Mouse (Mus musculus): ENCODE measurements around the gene Lrrc56. TPM values are rescaled to one million over a fixed set of nuclear protein-coding genes. Genes with fewer than 3 reads are reported as not detected.
"Not testable (repeated sequence)": the region's sequence is repeated elsewhere in the genome, so short reads cannot be mapped to it uniquely, and the experiment has no call there.

Gene Lrrc56
- total and polyA plus RNA-seq, 2 experiments from 2014 or later = 10.2 to 11.7 TPM

GRCm38 (mm10) chr7:141229702-141230101 is 35.7 kb downstream of the Lrrc56 start:
- Histone ChIP-seq H3K4me1 (ENCODE audit: insufficient read depth) (peaks cover 12% of the 10 kb centered on the region), H3K36me3 (ENCODE audit: insufficient read depth) (peaks cover 39% of the 10 kb centered on the region), H3K4me3 (ENCODE audit: low read depth, low read length) (peak overlapping the region; percentile 95), H3K4me2 (ENCODE audit: low read depth) (peak overlapping the region; percentile 62), H3K9ac (peak overlapping the region; percentile 93), H3K27ac (ENCODE audit: low read depth, low read length) (no peak overlapping the region), H3K9me3 (ENCODE audit: low read length) (no peaks in the 10 kb centered on the region), H3K27me3 (ENCODE audit: insufficient read depth, low read length) (no peaks in the 10 kb centered on the region)
- ATAC-seq (no peak), DNase-seq (no peak)
- 70% methylated on average over 6 of the region's 6 CpGs for WGBS
- no peak for TF ChIP-seq CTCF (IDR thresholded peaks at IDR 0.05; ENCODE audit: low read depth)

- Histone ChIP-seq H3K27me3 (ENCODE audit: insufficient read depth, low read length) (no peaks in the 10 kb centered on the region), H3K27ac (ENCODE audit: low read depth, low read length) (no peak overlapping the region), H3K9ac (no peak overlapping the region), H3K4me2 (ENCODE audit: low read depth) (no peak overlapping the region), H3K4me1 (ENCODE audit: insufficient read depth) (peaks cover 12% of the 10 kb centered on the region), H3K9me3 (ENCODE audit: low read length) (no peaks in the 10 kb centered on the region), H3K4me3 (ENCODE audit: low read depth, low read length) (no peak overlapping the region), H3K36me3 (ENCODE audit: insufficient read depth) (peaks cover 48% of the 10 kb centered on the region)
- ATAC-seq (no peak), DNase-seq (no peak)
- no peak for TF ChIP-seq CTCF (IDR thresholded peaks at IDR 0.05; ENCODE audit: low read depth)
- WGBS = 92% methylated on average over 4 of the region's 4 CpGs
Measured at GRCm38 (mm10) chr7:141230570-141230969, 36.6 kb downstream of the Lrrc56 start.

- Histone ChIP-seq H3K4me2 (ENCODE audit: low read depth) (no peak overlapping the region), H3K27me3 (ENCODE audit: insufficient read depth, low read length) (no peaks in the 10 kb centered on the region), H3K36me3 (ENCODE audit: insufficient read depth) (peaks cover 53% of the 10 kb centered on the region), H3K9ac (no peak overlapping the region), H3K27ac (ENCODE audit: low read depth, low read length) (no peak overlapping the region), H3K4me3 (ENCODE audit: low read depth, low read length) (no peak overlapping the region), H3K9me3 (ENCODE audit: low read length) (no peaks in the 10 kb centered on the region), H3K4me1 (ENCODE audit: insufficient read depth) (peaks cover 12% of the 10 kb centered on the region)
- DNase-seq = no peak
- no peak for TF ChIP-seq CTCF (IDR thresholded peaks at IDR 0.05; ENCODE audit: low read depth)
- WGBS = 91% methylated on average over 3 of the region's 3 CpGs
- no peak for ATAC-seq
Measured at GRCm38 (mm10) chr7:141231111-141231510, 37.2 kb downstream of the Lrrc56 start.

- Histone ChIP-seq H3K4me3 (ENCODE audit: low read depth, low read length) (no peak overlapping the region), H3K27me3 (ENCODE audit: insufficient read depth, low read length) (no peaks in the 10 kb centered on the region), H3K4me2 (ENCODE audit: low read depth) (no peak overlapping the region), H3K9me3 (ENCODE audit: low read length) (no peaks in the 10 kb centered on the region), H3K36me3 (ENCODE audit: insufficient read depth) (peaks cover 56% of the 10 kb centered on the region), H3K9ac (no peak overlapping the region), H3K27ac (ENCODE audit: low read depth, low read length) (no peak overlapping the region), H3K4me1 (ENCODE audit: insufficient read depth) (peaks cover 12% of the 10 kb centered on the region)
- WGBS = 92% methylated on average over 9 of the region's 10 CpGs
- no peak for TF ChIP-seq CTCF (IDR thresholded peaks at IDR 0.05; ENCODE audit: low read depth)
- no peak for DNase-seq
- no peak for ATAC-seq
Measured at GRCm38 (mm10) chr7:141231551-141231950, 37.6 kb downstream of the Lrrc56 start.

- H3K9ac ChIP-seq; H3K9me3 ChIP-seq (ENCODE audit: low read length); ATAC-seq; DNase-seq; H3K4me1 ChIP-seq (ENCODE audit: insufficient read depth); H3K27ac ChIP-seq (ENCODE audit: low read depth, low read length); H3K4me2 ChIP-seq (ENCODE audit: low read depth); H3K4me3 ChIP-seq (ENCODE audit: low read depth, low read length); H3K27me3 ChIP-seq (ENCODE audit: insufficient read depth, low read length): not testable (repeated sequence)
- WGBS = 92% methylated on average over 4 of the region's 4 CpGs
- peaks cover 67% of the 10 kb centered on the region for H3K36me3 ChIP-seq (ENCODE audit: insufficient read depth)
Measured at GRCm38 (mm10) chr7:141250486-141250885, 56.5 kb downstream of the Lrrc56 start.

- no peak overlapping the region for H3K9ac ChIP-seq
- no peak overlapping the region for H3K27ac ChIP-seq (ENCODE audit: low read depth, low read length)
- H3K36me3 ChIP-seq (ENCODE audit: insufficient read depth) = peaks cover 70% of the 10 kb centered on the region
- H3K4me3 ChIP-seq (ENCODE audit: low read depth, low read length) = no peak overlapping the region
- no peak overlapping the region for H3K4me2 ChIP-seq (ENCODE audit: low read depth)
- no peaks in the 10 kb centered on the region for H3K4me1 ChIP-seq (ENCODE audit: insufficient read depth)
- ATAC-seq (no peak), DNase-seq (no peak)
- H3K27me3 ChIP-seq (ENCODE audit: insufficient read depth, low read length) = no peaks in the 10 kb centered on the region
- no peak for TF ChIP-seq CTCF (IDR thresholded peaks at IDR 0.05; ENCODE audit: low read depth)
- WGBS = 93% methylated on average over 10 of the region's 10 CpGs
- no peaks in the 10 kb centered on the region for H3K9me3 ChIP-seq (ENCODE audit: low read length)
Measured at GRCm38 (mm10) chr7:141256159-141256558, 62.2 kb downstream of the Lrrc56 start.

MicroRNAs encoded within 50 kb of the gene (microRNA counts, 519-probe panel; counts per million panel counts)
- 3,206 counts per million, percentile 28 among the panel's probes with 10 or more counts for microRNA mmu-miR-210

Small RNA genes within 50 kb of the gene (microRNA-seq; reads per million reads assigned to microRNA genes)
- gene Mir210 = 334 to 361 reads per million in 2 experiments

Other genes starting within 250 kb of the Lrrc56 start
- 0.86 TPM in 1 of 2 replicates, not detected in the other for gene Ifitm5, start 243.9 kb upstream of the Lrrc56 start, total RNA-seq (2014; rRNA removed)
- gene Ifitm5, start 243.9 kb upstream of the Lrrc56 start, polyA plus RNA-seq (2015; fragmentation: Nextera tagmentation; extraction: Ambion mirVana) = 0.28 and 0.45 TPM in 2 replicates
- not detected in 2 replicates for gene Gm45717, start 238.2 kb upstream of the Lrrc56 start, total RNA-seq (2014; rRNA removed)
- gene Gm45717, start 238.2 kb upstream of the Lrrc56 start, polyA plus RNA-seq (2015; fragmentation: Nextera tagmentation; extraction: Ambion mirVana) = not detected in 2 replicates
- 45.2 and 55.6 TPM in 2 replicates for gene Ifitm2, start 238.2 kb upstream of the Lrrc56 start, total RNA-seq (2014; rRNA removed)
- gene Ifitm2, start 238.2 kb upstream of the Lrrc56 start, polyA plus RNA-seq (2015; fragmentation: Nextera tagmentation; extraction: Ambion mirVana) = 240 and 270 TPM in 2 replicates
- gene Ifitm1, start 226.9 kb upstream of the Lrrc56 start, total RNA-seq (2014; rRNA removed) = 10.5 and 12.7 TPM in 2 replicates
- 14.5 and 19.4 TPM in 2 replicates for gene Ifitm1, start 226.9 kb upstream of the Lrrc56 start, polyA plus RNA-seq (2015; fragmentation: Nextera tagmentation; extraction: Ambion mirVana)
- gene Ifitm3, start 183.4 kb upstream of the Lrrc56 start, total RNA-seq (2014; rRNA removed) = 12.2 and 35.9 TPM in 2 replicates
- gene Ifitm3, start 183.4 kb upstream of the Lrrc56 start, polyA plus RNA-seq (2015; fragmentation: Nextera tagmentation; extraction: Ambion mirVana) = 78.8 and 81.3 TPM in 2 replicates
- 2.0 TPM in 1 of 2 replicates, not detected in the other for gene Ifitm6, start 176.2 kb upstream of the Lrrc56 start, total RNA-seq (2014; rRNA removed)
- 0.34 and 0.38 TPM in 2 replicates for gene Ifitm6, start 176.2 kb upstream of the Lrrc56 start, polyA plus RNA-seq (2015; fragmentation: Nextera tagmentation; extraction: Ambion mirVana)
- gene Gm17387, start 165.0 kb upstream of the Lrrc56 start, total RNA-seq (2014; rRNA removed) = not detected in 2 replicates
- not detected in 2 replicates for gene Gm17387, start 165.0 kb upstream of the Lrrc56 start, polyA plus RNA-seq (2015; fragmentation: Nextera tagmentation; extraction: Ambion mirVana)
- gene B4galnt4, start 133.1 kb upstream of the Lrrc56 start, total RNA-seq (2014; rRNA removed) = 126 and 163 TPM in 2 replicates
- 42.3 and 47.4 TPM in 2 replicates for gene B4galnt4, start 133.1 kb upstream of the Lrrc56 start, polyA plus RNA-seq (2015; fragmentation: Nextera tagmentation; extraction: Ambion mirVana)
- not detected in 2 replicates for gene Pkp3, start 115.9 kb upstream of the Lrrc56 start, total RNA-seq (2014; rRNA removed)
- gene Pkp3, start 115.9 kb upstream of the Lrrc56 start, polyA plus RNA-seq (2015; fragmentation: Nextera tagmentation; extraction: Ambion mirVana) = 0.08 TPM in 1 of 2 replicates, not detected in the other
- gene Sigirr, start 93.6 kb upstream of the Lrrc56 start, total RNA-seq (2014; rRNA removed) = 2.9 TPM in 2 replicates
- 2.4 and 2.7 TPM in 2 replicates for gene Sigirr, start 93.6 kb upstream of the Lrrc56 start, polyA plus RNA-seq (2015; fragmentation: Nextera tagmentation; extraction: Ambion mirVana)
- 0.08 and 0.43 TPM in 2 replicates for gene Ano9, start 76.4 kb upstream of the Lrrc56 start, total RNA-seq (2014; rRNA removed)
- 0.05 and 0.20 TPM in 2 replicates for gene Ano9, start 76.4 kb upstream of the Lrrc56 start, polyA plus RNA-seq (2015; fragmentation: Nextera tagmentation; extraction: Ambion mirVana)
- gene Ptdss2, start 71.8 kb upstream of the Lrrc56 start, total RNA-seq (2014; rRNA removed) = 24.5 and 24.9 TPM in 2 replicates
- gene Ptdss2, start 71.8 kb upstream of the Lrrc56 start, polyA plus RNA-seq (2015; fragmentation: Nextera tagmentation; extraction: Ambion mirVana) = 70.5 and 78.3 TPM in 2 replicates
- gene Rnh1, start 21.3 kb upstream of the Lrrc56 start, total RNA-seq (2014; rRNA removed) = 41.6 and 41.9 TPM in 2 replicates
- gene Rnh1, start 21.3 kb upstream of the Lrrc56 start, polyA plus RNA-seq (2015; fragmentation: Nextera tagmentation; extraction: Ambion mirVana) = 43.1 and 45.4 TPM in 2 replicates
- 103 and 149 TPM in 2 replicates for gene Hras, start 152 bp upstream of the Lrrc56 start, total RNA-seq (2014; rRNA removed)
- gene Hras, start 152 bp upstream of the Lrrc56 start, polyA plus RNA-seq (2015; fragmentation: Nextera tagmentation; extraction: Ambion mirVana) = 198 and 199 TPM in 2 replicates
- gene Lmntd2, start 19.9 kb downstream of the Lrrc56 start, total RNA-seq (2014; rRNA removed) = 0.62 TPM in 1 of 2 replicates, not detected in the other
- gene Lmntd2, start 19.9 kb downstream of the Lrrc56 start, polyA plus RNA-seq (2015; fragmentation: Nextera tagmentation; extraction: Ambion mirVana) = 0.15 and 0.33 TPM in 2 replicates
- gene Rassf7, start 21.7 kb downstream of the Lrrc56 start, total RNA-seq (2014; rRNA removed) = 13.3 and 15.8 TPM in 2 replicates
- gene Rassf7, start 21.7 kb downstream of the Lrrc56 start, polyA plus RNA-seq (2015; fragmentation: Nextera tagmentation; extraction: Ambion mirVana) = 15.6 and 19.1 TPM in 2 replicates
- gene Phrf1, start 34.6 kb downstream of the Lrrc56 start, total RNA-seq (2014; rRNA removed) = 50.2 and 53.8 TPM in 2 replicates
- 26.1 and 35.8 TPM in 2 replicates for gene Phrf1, start 34.6 kb downstream of the Lrrc56 start, polyA plus RNA-seq (2015; fragmentation: Nextera tagmentation; extraction: Ambion mirVana)
- gene Irf7, start 72.3 kb downstream of the Lrrc56 start, total RNA-seq (2014; rRNA removed) = 1.3 and 3.8 TPM in 2 replicates
- 3.4 and 3.7 TPM in 2 replicates for gene Irf7, start 72.3 kb downstream of the Lrrc56 start, polyA plus RNA-seq (2015; fragmentation: Nextera tagmentation; extraction: Ambion mirVana)
- gene Cdhr5, start 82.6 kb downstream of the Lrrc56 start, total RNA-seq (2014; rRNA removed) = not detected in 2 replicates
- not detected in 2 replicates for gene Cdhr5, start 82.6 kb downstream of the Lrrc56 start, polyA plus RNA-seq (2015; fragmentation: Nextera tagmentation; extraction: Ambion mirVana)
- not detected in 2 replicates for gene Sct, start 85.0 kb downstream of the Lrrc56 start, total RNA-seq (2014; rRNA removed)
- 2.9 and 3.9 TPM in 2 replicates for gene Sct, start 85.0 kb downstream of the Lrrc56 start, polyA plus RNA-seq (2015; fragmentation: Nextera tagmentation; extraction: Ambion mirVana)
- gene Drd4, start 97.8 kb downstream of the Lrrc56 start, total RNA-seq (2014; rRNA removed) = 0.31 and 0.38 TPM in 2 replicates
- gene Drd4, start 97.8 kb downstream of the Lrrc56 start, polyA plus RNA-seq (2015; fragmentation: Nextera tagmentation; extraction: Ambion mirVana) = 0.90 and 0.98 TPM in 2 replicates
- 238 and 239 TPM in 2 replicates for gene Deaf1, start 133.5 kb downstream of the Lrrc56 start, total RNA-seq (2014; rRNA removed)
- 282 and 289 TPM in 2 replicates for gene Deaf1, start 133.5 kb downstream of the Lrrc56 start, polyA plus RNA-seq (2015; fragmentation: Nextera tagmentation; extraction: Ambion mirVana)
- gene Tmem80, start 133.6 kb downstream of the Lrrc56 start, total RNA-seq (2014; rRNA removed) = 25.2 and 33.2 TPM in 2 replicates
- gene Tmem80, start 133.6 kb downstream of the Lrrc56 start, polyA plus RNA-seq (2015; fragmentation: Nextera tagmentation; extraction: Ambion mirVana) = 32.9 and 34.7 TPM in 2 replicates
- 1.0 and 1.1 TPM in 2 replicates for gene Eps8l2, start 144.7 kb downstream of the Lrrc56 start, total RNA-seq (2014; rRNA removed)
- 0.74 and 0.82 TPM in 2 replicates for gene Eps8l2, start 144.7 kb downstream of the Lrrc56 start, polyA plus RNA-seq (2015; fragmentation: Nextera tagmentation; extraction: Ambion mirVana)
- 224 and 297 TPM in 2 replicates for gene Taldo1, start 198.0 kb downstream of the Lrrc56 start, total RNA-seq (2014; rRNA removed)
- gene Taldo1, start 198.0 kb downstream of the Lrrc56 start, polyA plus RNA-seq (2015; fragmentation: Nextera tagmentation; extraction: Ambion mirVana) = 304 and 352 TPM in 2 replicates
- gene Gatd1, start 220.0 kb downstream of the Lrrc56 start, total RNA-seq (2014; rRNA removed) = 58.9 and 65.0 TPM in 2 replicates
- 50.5 and 56.0 TPM in 2 replicates for gene Gatd1, start 220.0 kb downstream of the Lrrc56 start, polyA plus RNA-seq (2015; fragmentation: Nextera tagmentation; extraction: Ambion mirVana)
- gene Cend1, start 235.3 kb downstream of the Lrrc56 start, total RNA-seq (2014; rRNA removed) = 83.3 and 94.7 TPM in 2 replicates
- gene Cend1, start 235.3 kb downstream of the Lrrc56 start, polyA plus RNA-seq (2015; fragmentation: Nextera tagmentation; extraction: Ambion mirVana) = 111 and 125 TPM in 2 replicates
- 115 and 141 TPM in 2 replicates for gene Slc25a22, start 243.7 kb downstream of the Lrrc56 start, total RNA-seq (2014; rRNA removed)
- 106 and 132 TPM in 2 replicates for gene Slc25a22, start 243.7 kb downstream of the Lrrc56 start, polyA plus RNA-seq (2015; fragmentation: Nextera tagmentation; extraction: Ambion mirVana)
- gene Pidd1, start 249.9 kb downstream of the Lrrc56 start, total RNA-seq (2014; rRNA removed) = 2.0 and 2.2 TPM in 2 replicates
- 2.3 and 2.4 TPM in 2 replicates for gene Pidd1, start 249.9 kb downstream of the Lrrc56 start, polyA plus RNA-seq (2015; fragmentation: Nextera tagmentation; extraction: Ambion mirVana)